Mouse (Mus musculus) liver, postnatal 0 days (tissue): Measurements from ENCODE around the gene Lrrc75a. TPM values are rescaled to one million over a fixed set of nuclear protein-coding genes. Genes with fewer than 3 reads are reported as not detected.

ENCODE experiments used
- ATAC-seq: fragments of 200-750 bp; cut with Nextera tagmentation; 2 replicates; pipeline ENCODE4 v1.8.0; 2017; ENCODE audit warnings: mild to moderate bottlenecking, moderate library complexity
- DNase-seq: peaks from one replicate; pipeline ENCODE4 v3.0.0-alpha.2; 2016
- H3K27ac ChIP-seq: fragments of 300-500 bp; sonication (generic); 2 replicates; pipeline ENCODE4 v1.5.1; 2014; ENCODE audit warnings: antibody characterized with exemption, moderate library complexity, mild to moderate bottlenecking, low read depth
- H3K27me3 ChIP-seq: fragments of 300-500 bp; sonication (generic); 2 replicates; pipeline ENCODE4 v1.6.1; 2014; ENCODE audit warnings: low read length, control low read depth, mixed read lengths; ENCODE audit not compliant: insufficient read depth
- H3K36me3 ChIP-seq: fragments of 300-500 bp; sonication (generic); replicated peaks from 2 replicates; pipeline ENCODE4 v1.6.1; 2014; ENCODE audit warnings: mild to moderate bottlenecking, control low read depth, low read length, moderate library complexity, mixed read lengths; ENCODE audit not compliant: insufficient read depth
- H3K4me1 ChIP-seq: fragments of 300-500 bp; sonication (generic); 2 replicates; pipeline ENCODE4 v1.6.1; 2014; ENCODE audit warnings: antibody characterized with exemption, mild to moderate bottlenecking, control low read depth; ENCODE audit not compliant: insufficient read depth
- H3K4me2 ChIP-seq: fragments of 300-500 bp; sonication (generic); 2 replicates; pipeline ENCODE4 v1.6.1; 2014; ENCODE audit warnings: low read depth, mild to moderate bottlenecking, low read length, moderate library complexity, mixed read lengths
- H3K4me3 ChIP-seq: fragments of 300-500 bp; sonication (generic); 2 replicates; pipeline ENCODE4 v1.5.1; 2014; ENCODE audit warnings: low read depth, low read length
- H3K9ac ChIP-seq: fragments of 300-500 bp; sonication (generic); replicated peaks from 2 replicates; pipeline ENCODE4 v1.6.1; 2014; ENCODE audit warnings: mild to moderate bottlenecking, moderate library complexity
- H3K9me3 ChIP-seq: fragments of 300-500 bp; sonication (generic); 2 replicates; pipeline ENCODE4 v1.6.1; 2016; ENCODE audit warnings: mild to moderate bottlenecking, control low read depth, low read length, mixed read lengths
- CTCF ChIP-seq: sonication (generic); IDR thresholded peaks from 2 replicates; pipeline ENCODE4 v1.5.1; 2016; ENCODE audit warnings: antibody characterized with exemption, low read depth
- EP300 ChIP-seq: IDR thresholded peaks from 2 replicates; pipeline ENCODE4 v1.6.1; 2016; ENCODE audit warnings: antibody characterized with exemption, low read depth, mild to moderate bottlenecking
- polyA plus RNA-seq: library from polyadenylated mRNA; unstranded; fragments of >200 nt; fragmentation: Nextera tagmentation; extraction: Ambion mirVana; gene quantifications from 2 replicates; pipeline ENCODE4 v1.2.1, GENCODE M21; 2015

Lrrc75a gene
- polyA plus RNA-seq, 1 experiment from 2014 or later, result 1.1 TPM

DNA sequence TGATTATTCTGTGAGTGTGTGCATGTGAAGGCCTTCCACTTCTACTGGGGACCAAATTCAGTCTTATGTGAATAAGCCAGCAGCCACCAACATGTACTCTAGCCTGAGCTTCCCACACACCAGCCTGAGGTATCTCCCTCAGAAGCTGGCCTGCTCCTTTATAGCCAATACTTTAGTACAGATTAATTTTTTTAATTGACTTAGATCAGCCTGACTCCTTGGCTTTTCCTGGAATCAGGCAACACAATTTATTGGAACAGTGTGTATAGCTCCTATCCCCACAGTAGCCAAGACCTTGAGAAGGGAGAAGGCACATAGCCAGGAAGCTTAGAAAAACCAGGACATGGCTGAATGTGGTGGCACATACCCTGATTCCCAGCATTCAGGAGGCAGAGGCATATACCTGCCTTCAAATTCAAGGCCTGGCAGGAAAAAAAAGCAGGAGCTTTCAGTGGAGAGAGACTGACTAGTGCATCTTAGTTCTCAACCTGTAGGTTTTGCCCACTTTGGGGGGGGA lies 92.4 kb downstream of the Lrrc75a start:
- no peak overlapping the region for H3K27ac ChIP-seq
- DNase-seq, result no peak

DNA sequence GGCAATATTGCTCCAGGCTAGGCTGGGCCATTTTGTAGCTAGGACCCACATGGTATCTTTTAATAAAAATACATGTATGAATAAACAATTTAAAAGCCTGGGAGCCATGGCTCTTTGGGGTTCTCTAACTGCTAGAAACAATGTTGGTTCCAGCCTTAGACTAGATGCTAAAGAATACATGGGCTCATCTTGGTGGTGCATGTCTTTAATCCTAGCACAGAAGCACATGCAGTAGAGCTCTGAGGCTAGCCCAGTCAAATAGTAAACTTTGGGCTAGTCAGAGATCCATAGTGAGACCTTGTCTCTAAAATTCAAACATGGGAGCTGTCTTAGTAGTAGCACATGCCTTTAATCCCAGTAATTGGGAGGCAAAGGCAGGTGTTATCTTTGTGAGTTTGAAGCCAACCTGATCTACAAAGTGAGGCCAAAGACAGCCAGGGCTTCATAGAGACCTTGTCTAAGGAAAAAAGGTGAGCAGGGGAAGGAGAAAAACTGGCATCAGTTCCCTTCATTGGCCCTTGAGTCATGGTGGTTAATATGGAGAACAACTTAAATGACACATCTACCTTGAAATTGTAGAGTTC lies 93.3 kb downstream of the Lrrc75a start:
- Histone ChIP-seq H3K27ac (no peak overlapping the region), H3K9me3 (no peaks in the 10 kb centered on the region), H3K4me3 (peak overlapping the region; percentile 52), H3K9ac (no peak overlapping the region), H3K4me1 (peaks cover 25% of the 10 kb centered on the region), H3K4me2 (peak overlapping the region; percentile 74), H3K27me3 (no peaks in the 10 kb centered on the region), H3K36me3 (peaks cover 24% of the 10 kb centered on the region)
- ATAC-seq (no peak), DNase-seq (no peak)
- TF ChIP-seq CTCF, result no peak
- no peak for TF ChIP-seq EP300

More for the DNA sequence above, 92.4 kb downstream of the Lrrc75a start:
- Histone ChIP-seq H3K4me3 (no peak overlapping the region), H3K36me3 (peaks cover 24% of the 10 kb centered on the region), H3K4me1 (peaks cover 25% of the 10 kb centered on the region), H3K4me2 (no peak overlapping the region), H3K27me3 (no peaks in the 10 kb centered on the region), H3K9ac (no peak overlapping the region), H3K9me3 (no peaks in the 10 kb centered on the region)
- ATAC-seq, result no peak
- TF ChIP-seq EP300 (no peak), CTCF (no peak)

Other genes with a start within 250 kb of the Lrrc75a start
- gene Pigl, start 190.1 kb downstream of the Lrrc75a start, polyA plus RNA-seq, result 2.6 and 2.7 TPM in 2 replicates
- gene Ncor1, start 190.0 kb downstream of the Lrrc75a start, polyA plus RNA-seq, result 48.1 and 52.0 TPM in 2 replicates
- gene Cenpv, start 109.3 kb downstream of the Lrrc75a start, polyA plus RNA-seq, result 9.8 and 14.0 TPM in 2 replicates
- 1,161 and 1,214 TPM in 2 replicates for gene Ubb, start 97.4 kb downstream of the Lrrc75a start, polyA plus RNA-seq
- 4.7 and 5.4 TPM in 2 replicates for gene Trpv2, start 74.0 kb downstream of the Lrrc75a start, polyA plus RNA-seq
- 7.8 and 9.6 TPM in 2 replicates for gene Mmgt2, start 141 bp upstream of the Lrrc75a start, polyA plus RNA-seq
- 0.27 and 0.35 TPM in 2 replicates for gene Zfp287, start 83.4 kb upstream of the Lrrc75a start, polyA plus RNA-seq
- gene Gm10428, start 104.6 kb upstream of the Lrrc75a start, polyA plus RNA-seq, result not detected in 2 replicates
- gene Zfp286, start 140.9 kb upstream of the Lrrc75a start, polyA plus RNA-seq, result 0.39 and 0.69 TPM in 2 replicates
- gene Trim16, start 171.7 kb upstream of the Lrrc75a start, polyA plus RNA-seq, result 0.85 and 0.91 TPM in 2 replicates
- gene Fbxw10, start 198.5 kb upstream of the Lrrc75a start, polyA plus RNA-seq, result 0.13 and 0.20 TPM in 2 replicates
- gene Tvp23b, start 230.9 kb upstream of the Lrrc75a start, polyA plus RNA-seq, result 29.1 and 29.4 TPM in 2 replicates